Mouse (Mus musculus) heart, adult 10 weeks (tissue): Measurements from ENCODE around the gene Emcn. TPM values are rescaled to one million over a fixed set of nuclear protein-coding genes. Genes with fewer than 3 reads are reported as not detected.

ENCODE experiments used
- polyA plus RNA-seq: library from polyadenylated mRNA; stranded (reverse); fragments of 350-450 nt; fragmentation: Illumina TruSeq; extraction: RNeasy Lipid Tissue Mini Kit (QIAGEN cat#74804); gene quantifications from one replicate; pipeline ENCODE4 v1.2.3, GENCODE M21; 2014; ENCODE audit warnings: low read depth, low replicate concordance

Gene Emcn
- 66.7 TPM for polyA plus RNA-seq

DNA sequence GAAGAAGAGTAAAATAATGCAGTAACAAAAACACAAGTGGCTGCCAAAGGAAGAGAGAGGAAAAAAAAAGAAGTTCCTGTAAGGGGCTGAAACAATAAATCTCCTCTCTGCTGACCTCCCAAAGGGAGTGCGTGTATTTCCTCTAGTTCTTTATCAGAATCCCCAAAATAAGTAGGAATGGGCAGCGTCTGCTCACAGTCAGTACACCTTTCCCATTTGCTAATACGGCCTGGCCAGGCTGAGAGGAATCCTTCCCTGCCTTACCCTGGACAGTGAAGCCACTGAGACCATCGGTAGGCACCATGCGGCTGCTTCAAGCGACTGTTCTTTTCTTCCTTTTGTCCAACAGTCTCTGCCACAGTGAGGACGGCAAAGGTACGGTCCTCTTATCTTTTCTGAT, at the start of gene Emcn:
TSS of gene Emcn (plus strand) at position 130 of the 400 bp plus-strand sequence.

